Mouse (Mus musculus): ENCODE data around the gene Elavl2. TPM values are rescaled to one million over a fixed set of nuclear protein-coding genes. Genes with fewer than 3 reads are reported as not detected.

The Elavl2 gene
- 10 to 100 TPM; 10.2 to 20.5 TPM for total RNA-seq (2021)
- long read RNA-seq, experiment 1, partial matches to known transcripts = 0 of 1 reads
- long read RNA-seq, experiment 1, other reads (novel, unspliced or antisense) = 1 of 1 reads
- long read RNA-seq, experiment 2, full-length matches to known transcripts = 2 of 11 reads
- long read RNA-seq, experiment 2, partial matches to known transcripts = 4 of 11 reads
- long read RNA-seq, experiment 2, other reads (novel, unspliced or antisense) = 5 of 11 reads

GRCm38 (mm10) chr4:91400423-91400822 is at the start of gene Elavl2:
Gene Elavl2 (minus strand): TSS chr4:91400785.
- no peak for DNase-seq (ENCODE audit: low spot score in 2 of 2)

GRCm38 (mm10) chr4:91447887-91448286 is 47.3 kb upstream of the Elavl2 start:
- DNase-seq (ENCODE audit: low spot score in 2 of 2) = no peak

- no peak for DNase-seq (ENCODE audit: low spot score in 2 of 2)
Measured at GRCm38 (mm10) chr4:91415582-91415981, 15.0 kb upstream of the Elavl2 start.

- no peak for DNase-seq (ENCODE audit: low spot score in 2 of 2)
Measured at GRCm38 (mm10) chr4:91405047-91405446, 4.5 kb upstream of the Elavl2 start.

GRCm38 (mm10) chr4:91399510-91400196 is 932 bp downstream of the Elavl2 start:
- no peak for DNase-seq (ENCODE audit: low spot score in 2 of 2)

GRCm38 (mm10) chr4:91391987-91392598 is 8.5 kb downstream of the Elavl2 start:
- DNase-seq (ENCODE audit: low spot score in 2 of 2) = no peak

DNA sequence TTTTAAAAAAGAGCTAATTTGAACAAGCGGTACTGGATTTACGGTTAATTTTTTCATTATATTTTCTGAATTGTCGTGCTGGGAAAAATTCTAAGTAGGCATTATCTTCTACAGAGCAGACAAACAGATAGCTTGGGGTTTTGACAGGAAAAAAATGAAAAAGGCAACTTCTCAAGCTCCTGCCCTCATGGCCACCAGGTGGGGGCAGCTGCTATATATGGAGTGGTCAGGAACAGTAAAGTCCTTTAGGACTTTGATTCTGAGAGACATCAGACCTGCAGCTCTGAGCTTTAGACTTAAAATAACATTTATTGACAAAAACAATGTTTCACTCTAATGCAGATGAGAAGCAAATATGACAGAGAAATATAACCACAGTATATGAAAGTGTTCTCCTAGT is 12.9 kb downstream of the Elavl2 start:
- no peak for DNase-seq (ENCODE audit: low spot score in 2 of 2)

DNA sequence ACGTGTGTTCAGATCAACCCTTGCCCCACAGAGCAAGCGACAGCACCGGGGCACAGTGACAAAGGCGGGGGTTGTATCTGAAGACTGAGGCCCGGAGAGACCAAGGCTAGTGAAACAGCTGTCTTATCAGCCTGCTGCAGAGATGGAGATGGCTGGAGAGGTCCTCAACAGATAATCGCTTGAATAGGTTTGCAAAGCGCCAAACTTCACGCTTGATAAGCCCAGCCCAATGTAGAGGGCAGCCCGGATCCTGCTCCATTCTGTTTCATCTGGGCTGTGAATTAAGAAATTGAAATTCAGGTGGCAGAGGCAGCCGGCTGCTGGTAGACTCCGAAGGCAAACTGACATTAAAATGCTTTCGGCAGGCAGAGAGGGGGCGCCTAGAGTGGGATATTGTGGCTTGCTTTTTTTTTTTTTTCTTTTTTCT is 19.4 kb downstream of the Elavl2 start:
- DNase-seq (ENCODE audit: low spot score in 2 of 2) = no peak

DNA sequence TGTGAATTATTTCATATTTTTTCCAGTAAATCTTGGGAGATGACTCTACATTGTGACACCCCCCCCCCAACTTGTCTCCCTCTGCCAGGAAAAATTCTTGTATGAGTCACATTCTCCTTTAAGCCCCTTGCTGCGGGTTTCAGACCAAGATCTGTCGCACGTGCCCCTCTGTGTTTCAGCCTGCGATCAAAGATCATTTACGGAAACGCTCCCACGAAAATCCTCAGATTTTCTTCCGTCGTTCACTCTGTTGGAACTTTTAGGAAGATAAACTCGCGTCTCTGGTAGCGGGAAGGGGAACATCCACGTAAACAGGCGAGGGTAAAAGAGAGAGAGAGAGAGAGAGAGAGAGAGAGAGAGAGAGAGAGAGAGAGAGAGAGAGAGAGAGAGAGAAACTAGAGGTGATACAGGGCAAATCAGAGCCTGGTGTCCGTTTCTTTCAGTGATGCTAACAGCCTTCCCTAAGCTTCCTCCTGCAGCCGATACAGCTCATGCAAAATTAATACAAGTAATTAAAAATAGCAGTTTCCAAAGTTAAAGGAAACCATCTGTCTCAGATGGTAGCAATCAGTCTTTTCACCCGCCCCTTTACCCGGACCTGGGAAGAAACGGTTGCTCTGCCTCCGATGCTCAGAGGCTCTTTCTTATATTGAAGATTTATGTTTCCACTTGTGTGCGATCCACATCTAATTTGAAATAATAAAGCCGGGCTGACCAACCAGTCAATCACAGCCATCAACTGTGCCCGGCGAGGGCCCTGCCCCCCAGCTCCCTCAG is 20.1 kb downstream of the Elavl2 start:
- no peak for DNase-seq (ENCODE audit: low spot score in 2 of 2)

- DNase-seq (ENCODE audit: low spot score in 2 of 2) = no peak
Measured at GRCm38 (mm10) chr4:91379559-91379958, 21.0 kb downstream of the Elavl2 start.

GRCm38 (mm10) chr4:91376317-91376910 is 24.2 kb downstream of the Elavl2 start:
- DNase-seq (ENCODE audit: low spot score in 2 of 2) = peak; percentile 54 to 82

GRCm38 (mm10) chr4:91375372-91375687 is 25.3 kb downstream of the Elavl2 start:
- no peak for DNase-seq (ENCODE audit: low spot score in 2 of 2)

- no peak for DNase-seq (ENCODE audit: low spot score in 2 of 2)
Measured at GRCm38 (mm10) chr4:91374571-91375371, 25.8 kb downstream of the Elavl2 start.

GRCm38 (mm10) chr4:91372844-91373243 is 27.7 kb downstream of the Elavl2 start:
- no peak for DNase-seq (ENCODE audit: low spot score in 2 of 2)

DNA sequence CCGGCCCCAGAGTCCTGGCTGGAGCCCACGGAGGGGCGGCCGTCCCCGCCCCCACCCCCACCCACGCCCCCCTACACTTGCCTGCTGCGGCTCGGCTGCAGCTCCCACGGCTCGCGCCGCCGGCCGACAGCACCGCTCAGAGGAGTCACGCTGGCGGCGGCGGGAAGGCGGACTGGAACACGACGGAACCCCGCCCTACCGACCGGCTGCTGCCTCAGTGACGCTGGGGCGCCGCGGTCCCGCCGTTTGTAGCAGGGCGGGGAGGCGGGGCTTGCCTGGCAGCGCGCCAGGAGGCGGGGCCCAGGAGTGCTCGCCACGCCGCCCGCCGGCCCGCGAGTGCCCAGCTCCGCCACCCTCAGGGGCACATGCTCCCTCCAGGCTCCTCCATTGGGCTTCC is 28.8 kb downstream of the Elavl2 start:
- peak; percentile 43 to 50 for DNase-seq (ENCODE audit: low spot score in 2 of 2)

DNA sequence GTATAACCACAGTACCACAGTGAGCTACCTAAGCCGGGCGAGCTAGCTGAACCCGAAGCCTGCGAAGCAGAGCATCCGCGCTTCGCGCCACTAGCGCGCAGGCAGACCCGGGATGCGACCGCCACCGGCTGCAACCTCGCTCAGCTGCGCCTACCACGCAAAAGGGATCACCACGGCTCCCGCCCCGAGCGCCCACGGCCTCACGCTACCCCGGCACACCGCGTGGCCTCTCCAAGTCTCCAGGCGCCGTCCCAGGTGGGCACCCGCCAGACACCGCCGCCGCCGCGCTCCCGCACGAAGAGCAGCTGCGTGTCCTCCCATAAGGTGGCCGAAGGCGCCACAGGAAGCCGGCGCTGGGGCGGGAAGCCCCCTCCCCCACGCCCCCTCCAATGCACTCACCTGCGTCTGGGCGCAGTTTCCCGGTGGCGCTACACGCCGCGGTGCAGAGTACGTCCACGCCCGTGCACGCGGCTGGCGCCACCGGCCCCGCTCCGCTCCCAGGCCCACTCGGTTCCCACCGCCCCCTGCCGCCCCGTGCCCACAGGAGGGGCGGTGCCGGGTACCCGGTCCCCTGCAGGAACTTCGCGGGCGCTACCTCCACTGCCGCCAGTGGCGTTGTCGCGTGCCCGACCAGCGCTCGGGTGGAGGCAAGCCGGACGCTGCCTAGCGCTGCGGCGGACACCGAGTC is 29.3 kb downstream of the Elavl2 start:
- DNase-seq (ENCODE audit: low spot score in 2 of 2) = no peak

DNA sequence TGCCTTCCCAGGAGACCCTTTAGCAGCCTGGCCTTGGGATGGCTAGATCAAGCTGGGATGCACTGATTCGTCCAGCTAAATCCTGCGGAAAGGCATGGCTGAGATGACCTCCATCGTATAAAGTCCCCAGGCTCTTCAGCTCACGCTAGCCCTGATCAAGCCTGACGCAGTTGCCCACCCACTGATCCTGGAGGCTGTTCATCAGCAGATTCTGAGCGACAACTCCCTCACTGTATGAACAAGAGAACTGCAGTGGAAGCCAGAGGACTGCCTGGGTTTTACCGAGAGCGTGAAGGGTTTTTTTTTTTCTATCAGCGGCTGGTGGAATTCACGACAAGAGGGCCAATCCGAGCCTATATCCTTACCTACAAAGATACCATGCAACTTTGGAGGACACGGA is 35.3 kb downstream of the Elavl2 start:
- DNase-seq (ENCODE audit: low spot score in 2 of 2) = no peak

- DNase-seq (ENCODE audit: low spot score in 2 of 2) = no peak
Measured at GRCm38 (mm10) chr4:91363963-91364362, 36.6 kb downstream of the Elavl2 start.

GRCm38 (mm10) chr4:91362520-91362919 is 38.1 kb downstream of the Elavl2 start:
- DNase-seq (ENCODE audit: low spot score in 2 of 2) = no peak

DNA sequence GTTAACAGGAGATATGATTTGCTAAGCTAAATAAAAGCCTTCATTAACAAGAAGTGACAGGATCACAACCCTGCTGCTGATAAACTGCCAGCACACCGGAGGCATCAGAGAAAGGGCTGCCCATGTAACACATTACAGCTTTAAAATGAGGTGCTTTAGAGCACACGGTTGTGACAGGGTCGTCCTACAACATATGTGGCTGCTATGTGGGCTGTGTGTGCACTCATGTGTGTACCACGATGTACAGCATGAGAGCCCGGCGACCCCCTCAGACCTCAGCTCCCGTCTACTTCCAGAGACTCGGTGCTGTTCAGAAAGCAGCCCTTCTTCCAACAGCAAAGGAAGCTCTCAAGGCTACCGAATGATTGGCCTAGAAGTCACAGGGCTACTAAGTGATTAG is 47.4 kb downstream of the Elavl2 start:
- no peak for DNase-seq (ENCODE audit: low spot score in 2 of 2)
